Mouse (Mus musculus) brain, embryonic 14.5 days (tissue): ENCODE data around the gene 0610010F05Rik.

Experiments
- CTCF ChIP-seq: fragments of 200-500 bp; IDR thresholded peaks from 2 replicates; pipeline ENCODE4 v1.5.1; 2012; ENCODE audit warnings: inconsistent platforms, mild to moderate bottlenecking, moderate library complexity, borderline replicate concordance; ENCODE audit not compliant: insufficient read depth, insufficient read length; ENCODE audit errors: extremely low read depth
- POLR2A ChIP-seq: fragments of 200-500 bp; IDR thresholded peaks from 2 replicates; pipeline ENCODE4 v1.6.1; 2012; ENCODE audit warnings: mild to moderate bottlenecking, inconsistent platforms, borderline replicate concordance; ENCODE audit not compliant: poor library complexity, insufficient read depth, insufficient read length, severe bottlenecking; ENCODE audit errors: extremely low read depth

DNA sequence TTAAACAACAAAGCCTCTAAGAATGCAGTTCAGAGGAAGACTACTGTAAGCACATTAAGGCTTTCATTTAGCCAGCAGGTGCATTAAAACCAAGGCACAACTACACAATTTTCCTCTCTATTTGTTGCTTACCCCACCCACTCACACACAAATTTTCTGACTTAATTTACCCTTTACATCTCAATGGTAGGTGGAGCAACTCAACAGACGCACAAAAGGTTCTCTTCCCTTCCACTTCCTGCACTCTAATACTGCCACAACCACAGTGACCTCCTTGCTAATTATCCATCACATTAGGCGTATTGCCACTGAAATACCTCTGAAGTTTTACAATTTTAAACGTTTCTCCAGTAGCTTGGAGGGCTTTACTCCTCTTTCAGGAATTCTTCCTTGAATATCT lies 20.2 kb upstream of the 0610010F05Rik start:
- TF ChIP-seq CTCF (no peak), POLR2A (no peak)
